Mouse (Mus musculus) CH12.LX (cell line): ENCODE measurements around the gene Gm49388. TPM values are rescaled to one million over a fixed set of nuclear protein-coding genes. Genes with fewer than 3 reads are reported as not detected.

Source experiments
- DNase-seq: peaks from one replicate; pipeline ENCODE4 v3.0.0-alpha.2; 2013; ENCODE audit errors: extremely low read depth
- H3K27ac ChIP-seq: 2 replicates; pipeline ENCODE4 v1.5.1; 2012; ENCODE audit warnings: low read depth, mild to moderate bottlenecking, control low read depth, moderate library complexity; ENCODE audit not compliant: insufficient read depth
- H3K27me3 ChIP-seq: replicated peaks from 2 replicates; pipeline ENCODE3; 2012; ENCODE audit warnings: inconsistent platforms
- H3K36me3 ChIP-seq, 2 experiments: replicated peaks in 1 of 2; 2 replicates each; pipeline versions ENCODE3 to v1.6.1; 2012; ENCODE audit warnings: inconsistent platforms in 1 of 2, low read length in 1 of 2, mild to moderate bottlenecking in 1 of 2, mixed read lengths in 1 of 2, moderate library complexity in 1 of 2; ENCODE audit not compliant: control insufficient read depth in 1 of 2, insufficient read depth in 1 of 2
- H3K4me1 ChIP-seq, 2 experiments: 2 replicates each; pipeline ENCODE4 v1.6.1; 2012; ENCODE audit warnings: inconsistent platforms in 1 of 2, moderate library complexity in 1 of 2; ENCODE audit not compliant: insufficient read depth in 2 of 2, control insufficient read depth in 1 of 2
- H3K4me2 ChIP-seq: 2 replicates; pipeline ENCODE4 v1.6.1; 2012; ENCODE audit warnings: low read depth, mild to moderate bottlenecking, control low read depth; ENCODE audit not compliant: poor library complexity, insufficient read depth, severe bottlenecking
- H3K4me3 ChIP-seq, 3 experiments: fragments of 150-350 bp in 1 of 3; sonication (generic) in 1 of 3; replicated peaks in 1 of 3; 2 replicates each; pipeline versions ENCODE3 to v1.5.1; 2011 to 2012; ENCODE audit warnings: low read depth in 2 of 3, low read length in 2 of 3, mild to moderate bottlenecking in 2 of 3, moderate library complexity in 2 of 3, control low read depth in 1 of 3, improper control_type of control experiment in 1 of 3, inconsistent platforms in 1 of 3, mixed read lengths in 1 of 3; ENCODE audit not compliant: poor library complexity in 1 of 3
- H3K79me2 ChIP-seq: replicated peaks from 2 replicates; pipeline ENCODE4 v1.6.1; 2012; ENCODE audit warnings: mild to moderate bottlenecking, moderate library complexity; ENCODE audit not compliant: control insufficient read depth, poor library complexity, insufficient read depth, severe bottlenecking; ENCODE audit errors: extremely low read depth
- H3K9ac ChIP-seq: 2 replicates; pipeline ENCODE4 v1.6.1; 2012; ENCODE audit warnings: low read depth, mild to moderate bottlenecking, control low read depth, moderate library complexity; ENCODE audit not compliant: insufficient read depth
- H3K9me3 ChIP-seq: replicated peaks from 2 replicates; pipeline ENCODE3; 2012; ENCODE audit warnings: low read length, inconsistent platforms, mixed read lengths
- BHLHE40 ChIP-seq: IDR thresholded peaks from 2 replicates; pipeline ENCODE4 v1.6.1; 2011; ENCODE audit warnings: mild to moderate bottlenecking, low read depth, low read length, improper control_type of control experiment
- CHD1 ChIP-seq: IDR thresholded peaks from 2 replicates; pipeline ENCODE4 v1.6.1; 2012; ENCODE audit warnings: low read depth, low read length, improper control_type of control experiment, inconsistent platforms
- CHD2 ChIP-seq: IDR thresholded peaks from 2 replicates; pipeline ENCODE4 v1.6.1; 2011; ENCODE audit warnings: low read length, improper control_type of control experiment
- CTCF ChIP-seq, 2 experiments: IDR thresholded peaks in 1 of 2; conservative IDR thresholded peaks in 1 of 2; 2 replicates each; pipeline ENCODE4 v1.5.1; 2011 to 2012; ENCODE audit warnings: low read depth in 2 of 2, low read length in 2 of 2, improper control_type of control experiment in 1 of 2, inconsistent platforms in 1 of 2, mild to moderate bottlenecking in 1 of 2, moderate library complexity in 1 of 2
- ELF1 ChIP-seq: IDR thresholded peaks from 2 replicates; pipeline ENCODE4 v1.6.1; 2014; ENCODE audit warnings: low read depth, mild to moderate bottlenecking, inconsistent platforms, low read length, improper control_type of control experiment
- EP300 ChIP-seq: IDR thresholded peaks from 2 replicates; pipeline ENCODE4 v1.6.1; 2011; ENCODE audit warnings: low read length, improper control_type of control experiment
- ETS1 ChIP-seq: conservative IDR thresholded peaks from 2 replicates; pipeline ENCODE4 v1.6.1; 2012; ENCODE audit warnings: low read depth, mild to moderate bottlenecking, inconsistent platforms, low read length, improper control_type of control experiment, moderate library complexity
- HCFC1 ChIP-seq: IDR thresholded peaks from 2 replicates; pipeline ENCODE4 v1.6.1; 2012; ENCODE audit warnings: low read depth, mild to moderate bottlenecking, inconsistent platforms, low read length, improper control_type of control experiment
- IRF4 ChIP-seq: IDR thresholded peaks from 2 replicates; pipeline ENCODE4 v1.6.1; 2014; ENCODE audit warnings: low read depth, mild to moderate bottlenecking, inconsistent platforms, low read length, improper control_type of control experiment
- JUN ChIP-seq: IDR thresholded peaks from 2 replicates; pipeline ENCODE4 v1.6.1; 2011; ENCODE audit warnings: low read depth, mild to moderate bottlenecking, low read length, improper control_type of control experiment, moderate library complexity; ENCODE audit not compliant: insufficient read depth
- JUND ChIP-seq: conservative IDR thresholded peaks from 2 replicates; pipeline ENCODE4 v1.6.1; 2011; ENCODE audit warnings: low read depth, low read length, improper control_type of control experiment
- KAT2A ChIP-seq: IDR thresholded peaks from 2 replicates; pipeline ENCODE4 v1.6.1; 2012; ENCODE audit warnings: low read length, improper control_type of control experiment, inconsistent platforms; ENCODE audit not compliant: insufficient replicate concordance
- MAFK ChIP-seq: IDR thresholded peaks from 2 replicates; pipeline ENCODE4 v1.6.1; 2011; ENCODE audit warnings: low read length, improper control_type of control experiment; ENCODE audit not compliant: insufficient replicate concordance
- MAZ ChIP-seq: IDR thresholded peaks from 2 replicates; pipeline ENCODE4 v1.6.1; 2012; ENCODE audit warnings: low read depth, mild to moderate bottlenecking, inconsistent platforms, low read length, improper control_type of control experiment, moderate library complexity
- MXI1 ChIP-seq: IDR thresholded peaks from 2 replicates; pipeline ENCODE4 v1.6.1; 2011; ENCODE audit warnings: mild to moderate bottlenecking, low read depth, low read length, improper control_type of control experiment
- NELFE ChIP-seq: IDR thresholded peaks from 2 replicates; pipeline ENCODE4 v1.6.1; 2011; ENCODE audit warnings: low read depth, low read length, improper control_type of control experiment
- NRF1 ChIP-seq: IDR thresholded peaks from 2 replicates; pipeline ENCODE4 v1.6.1; 2014; ENCODE audit warnings: low read depth, mild to moderate bottlenecking, inconsistent platforms, low read length, improper control_type of control experiment, moderate library complexity
- PAX5 ChIP-seq: IDR thresholded peaks from 2 replicates; pipeline ENCODE4 v1.6.1; 2012; ENCODE audit warnings: low read length, inconsistent platforms, mixed read lengths
- POLR2A ChIP-seq: IDR thresholded peaks from 2 replicates; pipeline ENCODE4 v1.6.1; 2011; ENCODE audit warnings: low read depth, mild to moderate bottlenecking, improper control_type of control experiment, low read length
- POLR2AphosphoS2 ChIP-seq: IDR thresholded peaks from 2 replicates; pipeline ENCODE4 v1.6.1; 2011; ENCODE audit warnings: low read depth, low read length, improper control_type of control experiment
- RAD21 ChIP-seq: IDR thresholded peaks from 2 replicates; pipeline ENCODE4 v1.6.1; 2011; ENCODE audit warnings: low read depth, mild to moderate bottlenecking, low read length, improper control_type of control experiment, moderate library complexity
- RCOR1 ChIP-seq: conservative IDR thresholded peaks from 2 replicates; pipeline ENCODE4 v1.6.1; 2012; ENCODE audit warnings: low read depth, mild to moderate bottlenecking, inconsistent platforms, low read length, improper control_type of control experiment
- SIN3A ChIP-seq: IDR thresholded peaks from 2 replicates; pipeline ENCODE4 v1.6.1; 2012; ENCODE audit warnings: low read length, improper control_type of control experiment, inconsistent platforms
- SMC3 ChIP-seq: IDR thresholded peaks from 2 replicates; pipeline ENCODE4 v1.6.1; 2011; ENCODE audit warnings: low read depth, low read length, improper control_type of control experiment
- TBP ChIP-seq: conservative IDR thresholded peaks from 2 replicates; pipeline ENCODE4 v1.6.1; 2011; ENCODE audit warnings: low read depth, low read length, improper control_type of control experiment
- TCF12 ChIP-seq: IDR thresholded peaks from 2 replicates; pipeline ENCODE4 v1.6.1; 2014; ENCODE audit warnings: low read depth, mild to moderate bottlenecking, inconsistent platforms, low read length, improper control_type of control experiment
- UBTF ChIP-seq: IDR thresholded peaks from 2 replicates; pipeline ENCODE4 v1.6.1; 2012; ENCODE audit warnings: low read depth, mild to moderate bottlenecking, inconsistent platforms, low read length, improper control_type of control experiment, moderate library complexity
- USF1 ChIP-seq: IDR thresholded peaks from 2 replicates; pipeline ENCODE4 v1.6.1; 2014; ENCODE audit warnings: low read depth, mild to moderate bottlenecking, inconsistent platforms, low read length, improper control_type of control experiment
- USF2 ChIP-seq: conservative IDR thresholded peaks from 2 replicates; pipeline ENCODE4 v1.6.1; 2011; ENCODE audit warnings: low read depth, low read length, improper control_type of control experiment
- ZC3H11A ChIP-seq: IDR thresholded peaks from 2 replicates; pipeline ENCODE4 v1.6.1; 2012; ENCODE audit warnings: low read depth, mild to moderate bottlenecking, inconsistent platforms, low read length, improper control_type of control experiment
- ZKSCAN1 ChIP-seq: IDR thresholded peaks from 2 replicates; pipeline ENCODE4 v1.6.1; 2012; ENCODE audit warnings: low read depth, inconsistent platforms, low read length, improper control_type of control experiment, borderline replicate concordance
- ZNF384 ChIP-seq: IDR thresholded peaks from 2 replicates; pipeline ENCODE4 v1.6.1; 2012; ENCODE audit warnings: low read depth, low read length, improper control_type of control experiment, inconsistent platforms
- dilution Hi-C: fragments of 300-500 bp; cut with MboI; formaldehyde crosslinking; loops from 2 replicates; pipeline ENCODE4 v1.14.3; 2020; ENCODE audit warnings: low sequenced_read_pairs; ENCODE audit not compliant: extremely low pct_unique_long_range_greater_than_20kb, extremely low pct_ligation_motif_present
- in situ Hi-C: fragments of 300-500 bp; cut with MboI; formaldehyde crosslinking; loops from 3 replicates; pipeline ENCODE4 v1.14.3; 2019; ENCODE audit warnings: low sequenced_read_pairs, low pct_ligation_motif_present, low pct_unique_long_range_greater_than_20kb, mixed read lengths
- polyA plus RNA-seq: library from polyadenylated mRNA; unstranded; fragments of >175 nt; gene quantifications from 2 replicates; pipeline ENCODE4 v1.2.1, GENCODE M21; 2012; ENCODE audit warnings: low read depth; ENCODE audit not compliant: insufficient read length
- total RNA-seq, 2 experiments: library from RNA; depleted of rRNA; stranded (reverse); fragments of 300-350 nt in 1 of 2; fragments of >200 nt in 1 of 2; gene quantifications; 2 replicates each; pipeline ENCODE4 v1.2.3; 2012 to 2014

Gene Gm49388
- total and polyA plus RNA-seq, 3 experiments = 0.98 to 4.3 TPM; not detected in 1

DNA sequence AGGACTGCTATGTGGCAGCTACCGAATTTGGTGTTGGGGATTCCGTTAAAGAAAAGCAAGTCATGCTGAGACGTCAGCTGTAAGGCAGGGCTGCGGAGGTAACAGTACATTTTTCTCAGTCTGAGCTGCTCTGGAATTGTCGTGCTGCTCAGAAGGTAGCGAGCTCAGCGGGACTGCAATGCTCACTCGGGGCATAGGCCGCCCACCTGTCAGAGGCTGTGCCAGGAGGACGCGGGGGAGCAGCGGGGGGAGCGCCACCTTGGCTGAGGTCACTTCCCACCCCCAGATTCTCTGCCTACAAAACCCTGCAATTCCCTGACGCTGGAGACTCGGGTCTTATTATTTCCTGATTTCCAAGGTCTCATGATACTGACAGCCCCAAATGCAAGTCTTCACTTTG is 55.5 kb downstream of the Gm49388 start:
- peaks cover 12 to 24% of the 10 kb centered on the region in 2 experiments for H3K36me3 ChIP-seq
- H3K9me3 ChIP-seq = no peaks in the 10 kb centered on the region
- no peak for DNase-seq
- H3K79me2 ChIP-seq = no peaks in the 10 kb centered on the region
- H3K27ac ChIP-seq = no peak overlapping the region
- TF ChIP-seq MAZ (no peak), HCFC1 (no peak), CTCF (conservative IDR thresholded peaks at IDR 0.05 in 1 of 2, IDR thresholded peaks at IDR 0.05 in 1 of 2; ENCODE audit: low read depth in 2 of 2, low read length in 2 of 2) (no peak), MAFK (no peak), MXI1 (no peak), POLR2AphosphoS2 (no peak), ZKSCAN1 (no peak), ZC3H11A (no peak), KAT2A (no peak), ETS1 (no peak), POLR2A (no peak), JUN (no peak), SIN3A (no peak), TBP (no peak), EP300 (no peak), JUND (no peak)
- TF ChIP-seq, all 38 proteins: peak for 0
- H3K27me3 ChIP-seq = no peaks in the 10 kb centered on the region
- dilution Hi-C loops (no loop called here), in situ Hi-C loops (no loop called here)
- 0 out of 2 replicates have a peak overlapping the region, but pooled peaks have one; percentile 18 for H3K4me2 ChIP-seq
- peak overlapping the region in 2 of 3 experiments; percentile 17 to 77 for H3K4me3 ChIP-seq
- peak overlapping the region; percentile 3; the same call in 1 of the 2 replicates for H3K9ac ChIP-seq
- peaks cover 2 to 13% of the 10 kb centered on the region in 2 experiments; a peak in 3 of 4 replicates for H3K4me1 ChIP-seq

DNA sequence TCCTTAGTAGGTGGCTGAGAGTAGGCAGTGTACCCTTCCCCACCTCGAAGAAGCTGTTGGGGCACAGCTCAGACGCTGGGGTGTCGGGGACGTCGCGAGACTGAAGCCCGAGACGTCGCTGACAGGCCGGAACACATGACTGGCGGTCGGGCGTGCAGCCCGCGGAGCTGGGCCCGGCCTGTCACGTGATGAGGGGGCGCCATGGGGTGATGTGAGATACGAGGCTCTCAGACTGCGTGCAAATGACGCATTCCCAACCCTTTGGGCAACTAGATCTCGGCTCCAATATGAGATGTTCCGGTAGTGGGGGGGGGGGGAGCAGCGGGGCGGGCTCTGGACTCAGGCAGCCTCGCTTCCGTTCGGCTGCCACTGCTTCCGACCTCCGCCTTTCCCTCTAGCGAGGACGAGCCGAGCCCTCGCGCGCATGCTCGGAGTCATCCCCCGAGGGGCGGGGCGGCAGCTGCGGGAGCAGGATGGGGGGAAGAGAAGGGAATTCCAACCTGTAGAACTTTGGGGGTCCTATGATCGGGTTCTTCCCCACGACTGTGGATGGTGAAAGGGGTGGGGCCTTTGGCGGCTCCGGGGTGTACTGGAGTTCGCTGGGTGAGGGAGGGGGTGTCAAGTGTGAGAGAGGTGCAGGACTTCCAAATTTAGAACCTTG is 56.1 kb downstream of the Gm49388 start:
- dilution Hi-C loops = no loop called here
- H3K36me3 ChIP-seq = peaks cover 18 to 30% of the 10 kb centered on the region in 2 experiments
- H3K27ac ChIP-seq = peak overlapping the region; percentile 58
- in situ Hi-C loops = no loop called here
- no peaks in the 10 kb centered on the region for H3K9me3 ChIP-seq
- H3K27me3 ChIP-seq = no peaks in the 10 kb centered on the region
- H3K79me2 ChIP-seq = no peaks in the 10 kb centered on the region
- peak overlapping the region; percentile 41 for H3K4me2 ChIP-seq
- H3K4me3 ChIP-seq = peak overlapping the region; percentile 65 to 87 (median 77)
- DNase-seq = peak; percentile 90
- H3K9ac ChIP-seq = peak overlapping the region; percentile 74
- H3K4me1 ChIP-seq = peaks cover 2 to 13% of the 10 kb centered on the region in 2 experiments; a peak in 3 of 4 replicates
- TF ChIP-seq RCOR1 = 0 out of 2 replicates have a peak, but pooled peaks have one; percentile 14
- TF ChIP-seq CHD2 = peak; percentile 97
- TF ChIP-seq NRF1 = peak; percentile 90
- TF ChIP-seq USF1 = peak; percentile 91
- peak; percentile 79; the same call in 1 of the 2 replicates for TF ChIP-seq MXI1
- TF ChIP-seq ZKSCAN1 = no peak
- TF ChIP-seq USF2 = peak; percentile 76
- peak; percentile 70 for TF ChIP-seq ELF1
- no peak; the same call in 1 of the 2 replicates for TF ChIP-seq IRF4
- TF ChIP-seq SMC3 = no peak
- TF ChIP-seq EP300 = no peak
- TF ChIP-seq ZC3H11A = no peak
- TF ChIP-seq ETS1 = peak; percentile 62; the same call in 1 of the 2 replicates
- no peak for TF ChIP-seq CTCF (conservative IDR thresholded peaks at IDR 0.05 in 1 of 2, IDR thresholded peaks at IDR 0.05 in 1 of 2; ENCODE audit: low read depth in 2 of 2, low read length in 2 of 2)
- no peak for TF ChIP-seq RAD21
- no peak for TF ChIP-seq UBTF
- no peak for TF ChIP-seq ZNF384
- TF ChIP-seq CHD1 = no peak; the same call in 1 of the 2 replicates
- no peak for TF ChIP-seq PAX5
- peak; percentile 45; the same call in 1 of the 2 replicates for TF ChIP-seq TCF12
- peak; percentile 43 for TF ChIP-seq HCFC1
- TF ChIP-seq NELFE = peak; percentile 44; the same call in 1 of the 2 replicates
- peak; percentile 95 for TF ChIP-seq BHLHE40
